Mouse (Mus musculus) heart, postnatal 0 days (tissue): ENCODE measurements around the gene Tbk1.

Experiments
- CTCF ChIP-seq: IDR thresholded peaks from 2 replicates; pipeline ENCODE4 v1.5.1; 2016; ENCODE audit warnings: antibody characterized with exemption, control low read depth, low read depth
- EP300 ChIP-seq: IDR thresholded peaks from 2 replicates; pipeline ENCODE4 v1.6.1; 2016; ENCODE audit warnings: antibody characterized with exemption, low read depth

DNA sequence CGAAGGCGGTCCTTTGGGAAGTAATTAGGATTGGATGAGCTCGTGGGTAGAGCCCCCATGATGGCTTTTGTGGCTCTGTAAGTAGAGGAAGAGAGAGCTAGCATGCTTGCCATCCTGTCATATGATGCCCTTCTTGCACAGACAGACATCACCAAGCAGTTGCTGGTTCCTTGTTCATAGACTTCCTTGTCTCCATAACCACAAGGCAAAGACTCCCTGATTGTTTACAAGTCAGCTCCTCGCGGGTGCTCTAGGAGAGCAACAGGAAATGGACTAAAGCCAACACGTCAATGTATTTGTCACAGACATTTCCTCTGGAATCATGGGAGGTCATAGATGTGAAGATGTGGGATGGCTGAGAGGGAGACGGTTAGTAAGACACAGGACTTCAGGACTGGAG is 90.0 kb downstream of the Tbk1 start:
- TF ChIP-seq EP300 (no peak), CTCF (no peak)
